Mouse (Mus musculus): ENCODE measurements at regions not wholly inside any gene's neighbourhood (a gene's known extent, or its start where the extent isn't known, plus 50 kb on each side); places are given as distances from the start of the nearest gene placed in this dataset.

GRCm38 (mm10) chr12:35623484-35623883, 88.6 kb upstream of the Ahr start:
- no peak for TF ChIP-seq CTCF (conservative IDR thresholded peaks at IDR 0.05; ENCODE audit: insufficient read depth, insufficient read length, low read depth, low read length)
- TF ChIP-seq POLR2A (IDR thresholded peaks at IDR 0.05; ENCODE audit: low read depth, low read length): no peak
